Mouse (Mus musculus) hematopoietic stem cell, adult 5-6 weeks (primary cell): ENCODE data around the gene Tent4b. TPM values are rescaled to one million over a fixed set of nuclear protein-coding genes. Genes with fewer than 3 reads are reported as not detected.

Experiments used
- ATAC-seq, 2 experiments: fragments of 125-278 bp in 1 of 2; replicated peaks in 1 of 2; 2 replicates each; pipeline ENCODE4 v1.8.0; 2016 to 2017; ENCODE audit warnings: inconsistent platforms in 2 of 2, mild to moderate bottlenecking in 2 of 2, moderate number of reproducible peaks in 2 of 2, low read depth in 1 of 2, moderate TSS enrichment in 1 of 2; ENCODE audit not compliant: low FRiP score in 2 of 2, poor library complexity in 2 of 2, severe bottlenecking in 2 of 2, insufficient read depth in 1 of 2, low TSS enrichment in 1 of 2
- total RNA-seq: library from RNA; stranded (forward); fragments of 172-1452, 232-1000 nt; gene quantifications from 2 replicates; pipeline ENCODE4 v1.2.3, GENCODE M21; 2017

The Tent4b gene
- 50.2 and 54.3 TPM in 2 replicates for total RNA-seq

DNA sequence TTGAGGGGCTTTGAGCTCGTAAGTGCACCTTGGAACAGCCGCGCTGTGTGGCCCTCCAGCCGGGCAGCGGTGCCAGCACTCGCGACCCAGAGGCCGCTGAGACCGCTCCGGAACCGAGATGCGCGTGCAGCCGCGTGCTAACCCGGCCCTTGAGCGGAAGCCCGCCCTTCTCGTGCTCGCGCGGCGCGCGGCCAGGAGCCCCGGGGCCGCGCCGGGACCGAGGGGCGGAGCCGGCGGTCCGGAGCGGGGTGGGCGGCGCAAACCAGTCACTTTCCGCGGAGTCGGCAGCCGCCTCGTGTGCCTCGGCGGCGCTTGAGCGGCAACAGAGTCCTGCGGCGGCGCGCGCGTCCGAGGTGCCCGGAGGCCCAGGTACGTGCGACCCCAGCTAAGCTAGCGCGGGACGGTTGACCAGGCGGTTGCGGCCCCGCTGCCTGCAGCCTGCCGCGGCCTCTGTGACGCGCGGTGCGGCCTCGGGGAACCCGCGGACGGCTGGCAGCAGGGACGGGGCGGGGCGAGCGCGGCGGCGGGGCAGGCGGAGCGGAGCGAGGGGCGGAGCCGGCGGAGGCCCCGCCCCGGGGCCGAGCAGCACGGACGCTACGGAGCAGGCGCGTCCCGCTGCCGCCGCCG lies at the start of gene Tent4b:
Gene Tent4b, plus strand, starts transcription at position 269 of the 627 bp plus-strand sequence.
- ATAC-seq = peak; percentile 71 to 74

- ATAC-seq = no peak
Measured at GRCm38 (mm10) chr8:88150910-88151371, 48.1 kb upstream of the Tent4b start.

DNA sequence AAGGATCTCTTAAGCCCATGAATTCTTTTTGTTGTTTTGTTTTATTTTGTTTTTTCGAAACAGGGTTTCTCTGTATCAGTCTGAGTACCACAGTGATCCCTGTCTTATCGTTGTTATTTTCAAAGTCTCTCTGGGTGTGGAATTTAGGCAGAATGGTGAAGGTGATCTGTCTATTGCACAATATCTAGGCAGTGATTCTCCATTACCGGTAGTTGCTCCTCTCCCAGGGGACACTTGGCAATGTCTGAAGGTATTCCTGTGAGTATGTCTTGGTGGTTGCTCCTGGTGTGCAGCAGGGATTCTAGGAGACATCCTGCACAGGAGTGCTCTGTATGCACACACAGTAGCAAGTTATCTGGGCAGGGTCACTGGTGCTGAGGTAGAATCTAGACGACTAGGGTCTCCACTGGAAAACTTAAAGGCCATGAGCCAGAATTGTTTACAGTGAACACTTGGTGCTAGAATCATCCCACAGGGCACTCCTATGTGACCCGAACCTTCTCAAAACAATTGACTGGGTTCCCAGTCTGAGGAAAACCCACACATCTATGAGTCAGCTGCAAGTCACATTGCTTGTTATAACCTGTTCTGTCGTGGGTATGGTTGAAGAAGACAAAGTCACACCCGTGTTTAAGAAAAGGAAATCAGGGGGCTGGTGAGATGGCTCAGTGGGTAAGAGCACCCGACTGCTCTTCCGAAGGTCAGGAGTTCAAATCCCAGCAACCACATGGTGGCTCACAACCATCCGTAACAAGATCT lies 38.6 kb upstream of the Tent4b start:
- ATAC-seq = no peak

- peak; percentile 42 to 72; a peak in 2 of 4 replicates for ATAC-seq
Measured at GRCm38 (mm10) chr8:88161439-88161838, 37.6 kb upstream of the Tent4b start.

DNA sequence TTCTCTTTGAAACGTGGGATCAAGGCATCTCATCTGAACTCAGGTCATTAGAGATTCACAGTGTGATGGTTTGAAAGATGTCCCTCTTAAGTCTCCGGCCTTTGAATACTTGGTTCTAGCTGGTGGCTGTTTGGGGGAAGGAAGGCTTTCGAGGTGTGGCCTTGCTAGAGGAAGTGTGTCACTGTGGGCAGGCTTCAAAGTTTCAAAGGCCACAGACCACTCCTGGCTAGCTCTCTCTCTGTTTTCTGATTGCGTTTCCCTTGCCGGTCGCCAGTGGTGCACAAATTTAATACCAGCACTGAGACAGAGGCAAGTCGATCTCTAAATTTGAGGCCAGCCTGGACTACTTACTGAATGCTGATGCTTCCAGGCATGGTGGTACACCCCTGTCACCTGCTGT lies 23.7 kb upstream of the Tent4b start:
- 0 out of 4 replicates have a peak, but pooled peaks of 1 of the 2 experiments have one; percentile 22 for ATAC-seq

DNA sequence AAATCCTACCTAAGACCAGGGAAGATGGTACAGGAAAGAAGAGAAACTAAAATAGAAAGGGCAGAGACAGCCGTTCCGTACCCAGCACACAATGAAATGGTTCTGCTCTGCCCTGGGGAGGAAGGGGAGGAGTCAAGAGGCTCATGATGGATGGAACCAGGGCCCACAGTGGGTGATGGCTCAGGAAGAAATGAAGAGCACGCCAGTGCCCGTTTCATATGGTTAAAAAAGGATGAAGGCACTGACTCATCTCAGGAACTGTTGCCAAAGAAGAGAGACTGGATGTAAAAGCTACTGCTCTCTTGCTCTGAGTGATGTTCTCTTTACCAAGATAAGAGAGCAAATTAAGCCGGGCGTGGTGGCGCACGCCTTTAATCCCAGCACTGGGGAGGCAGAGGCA lies 21.7 kb upstream of the Tent4b start:
- ATAC-seq = no peak

DNA sequence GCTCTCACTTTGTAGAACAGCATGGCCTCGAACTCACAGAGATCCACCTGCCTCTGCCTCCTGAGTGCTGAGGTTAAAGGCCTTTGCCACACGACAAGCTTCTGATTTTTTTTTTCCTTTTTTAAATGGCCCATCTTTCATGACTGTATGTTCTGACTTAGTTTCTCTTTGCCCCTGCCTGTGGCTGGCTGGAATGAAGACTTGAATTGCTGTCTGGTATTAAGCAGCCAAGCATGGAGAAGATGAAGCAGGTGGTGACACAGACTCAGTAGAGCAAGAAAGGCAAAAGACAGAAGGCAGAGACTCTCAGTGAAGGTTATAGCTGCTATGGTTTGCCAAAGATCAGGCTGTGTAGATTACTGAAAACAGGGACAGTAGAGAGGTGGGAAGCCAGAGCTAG lies 15.9 kb upstream of the Tent4b start:
- no peak for ATAC-seq

- no peak for ATAC-seq
Measured at GRCm38 (mm10) chr8:88184914-88185313, 14.1 kb upstream of the Tent4b start.

GRCm38 (mm10) chr8:88185716-88186115 lies 13.3 kb upstream of the Tent4b start:
- ATAC-seq = no peak

DNA sequence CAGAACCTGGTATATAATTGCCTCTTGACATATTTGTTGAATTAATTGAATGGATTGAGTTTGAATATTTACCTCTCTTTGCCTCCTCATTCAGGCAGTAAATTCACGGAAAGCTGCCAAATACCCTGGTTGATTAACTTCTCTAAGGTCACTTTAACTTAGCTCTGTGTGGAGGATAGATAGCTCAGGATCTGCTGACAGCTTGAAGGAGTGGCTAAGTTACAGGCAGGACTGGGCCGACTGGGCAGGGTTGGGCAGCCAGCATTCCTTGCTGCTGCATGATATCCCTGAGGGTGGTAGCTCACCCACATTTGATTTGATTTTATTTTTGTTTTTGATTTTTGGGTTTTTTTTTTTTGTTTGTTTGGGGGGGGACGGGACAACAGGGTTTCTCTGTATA lies 1.7 kb upstream of the Tent4b start:
- no peak for ATAC-seq

- ATAC-seq = no peak
Measured at GRCm38 (mm10) chr8:88198551-88198944, 465 bp upstream of the Tent4b start.

- peak; percentile 7 to 16; a peak in 1 of 4 replicates for ATAC-seq
Measured at GRCm38 (mm10) chr8:88199700-88200601, 938 bp downstream of the Tent4b start.

GRCm38 (mm10) chr8:88200724-88201495 lies 1.9 kb downstream of the Tent4b start:
- ATAC-seq = no peak

- ATAC-seq = no peak
Measured at GRCm38 (mm10) chr8:88201641-88202040, 2.6 kb downstream of the Tent4b start.

DNA sequence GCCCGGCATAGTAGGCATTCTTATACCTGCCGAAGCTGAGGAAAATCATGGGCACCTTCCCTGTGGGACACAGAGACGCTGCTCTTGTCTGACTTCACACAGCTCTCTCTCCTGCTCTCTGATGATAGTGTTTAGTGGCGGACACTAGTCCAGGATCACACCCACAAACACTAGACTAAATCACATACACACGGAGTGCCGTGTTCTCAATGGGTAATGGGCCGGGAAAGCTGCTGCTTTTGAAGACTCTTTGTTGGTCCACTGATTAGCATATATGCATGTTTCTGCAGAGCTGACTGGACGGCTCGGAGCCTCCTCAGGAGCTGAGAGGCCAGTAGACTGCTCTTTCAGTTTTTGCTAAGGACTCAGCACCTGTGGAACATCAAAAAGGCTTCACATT lies 7.0 kb downstream of the Tent4b start:
- no peak for ATAC-seq

DNA sequence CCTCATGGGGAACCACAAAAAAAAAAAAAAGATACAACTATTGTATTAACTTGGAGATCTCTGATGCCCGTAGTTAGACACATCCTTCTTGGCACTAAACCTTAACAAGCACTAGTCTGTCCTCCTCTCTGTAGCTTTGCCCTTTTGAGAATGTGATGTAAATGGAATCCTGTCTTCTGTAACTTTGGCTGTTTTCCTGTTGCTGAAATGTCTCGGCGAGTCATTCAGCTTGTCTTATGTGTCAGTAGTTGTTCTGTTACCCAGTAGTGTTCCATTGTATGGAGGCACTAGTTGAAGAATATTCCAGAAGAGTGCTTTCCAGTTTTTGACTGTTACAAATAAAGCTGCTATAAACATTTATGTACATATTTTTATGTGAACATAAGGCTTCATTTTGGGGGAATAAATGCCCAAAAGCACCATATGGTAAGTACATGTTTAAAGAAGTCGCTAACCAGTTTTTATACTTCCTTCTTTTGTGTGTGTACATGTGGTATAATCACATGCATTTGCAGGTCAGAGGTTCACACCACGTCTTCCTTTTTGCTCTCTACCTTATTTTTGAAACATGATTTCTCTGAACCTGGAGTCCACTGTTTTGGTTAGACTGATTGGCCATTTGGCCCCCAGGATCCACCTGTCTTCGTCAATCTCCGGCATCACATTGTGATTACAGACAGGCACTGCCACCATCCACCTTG lies 8.3 kb downstream of the Tent4b start:
- ATAC-seq = peak in 1 of 2 experiments; percentile 65; a peak in 1 of 4 replicates
